Mouse (Mus musculus) cerebellum, adult (tissue): ENCODE results near the gene Eif4g1.
"Not testable (repeated sequence)": the region's sequence is repeated elsewhere in the genome, so short reads cannot be mapped to it uniquely, and the experiment has no call there.

Experiments
- ATAC-seq: cut with Nextera tagmentation; 2 replicates; pipeline ENCODE4 v1.9.2; 2017; ENCODE audit warnings: mild to moderate bottlenecking, moderate library complexity, mixed read lengths; ENCODE audit not compliant: insufficient number of reproducible peaks, low FRiP score, low TSS enrichment

Eif4g1 gene

GRCm38 (mm10) chr16:20668013-20668412, at the start of gene Eif4g1:
Eif4g1 (plus strand) TSS chr16:20668313.
- ATAC-seq, result not testable (repeated sequence)

GRCm38 (mm10) chr16:20619541-20620398, 48.3 kb upstream of the Eif4g1 start:
- ATAC-seq, result no peak

- ATAC-seq, result no peak
These were observed 47.7 kb upstream of the Eif4g1 start for GRCm38 (mm10) chr16:20620399-20620735.

GRCm38 (mm10) chr16:20620751-20621190, 47.3 kb upstream of the Eif4g1 start:
- no peak for ATAC-seq

GRCm38 (mm10) chr16:20621191-20621990, 46.7 kb upstream of the Eif4g1 start, which contains the start of gene Camk2n2:
Camk2n2 (minus strand) TSS chr16:20621287.
- ATAC-seq, result peak; percentile 54

- peak; percentile 69; the same call in 1 of the 2 replicates for ATAC-seq
These were observed 46.0 kb upstream of the Eif4g1 start for GRCm38 (mm10) chr16:20621991-20622685.

- no peak for ATAC-seq
These were observed 44.9 kb upstream of the Eif4g1 start for GRCm38 (mm10) chr16:20623211-20623610.

GRCm38 (mm10) chr16:20628871-20629391, 39.2 kb upstream of the Eif4g1 start:
- no peak for ATAC-seq

- peak; percentile 64; the same call in 1 of the 2 replicates for ATAC-seq
These were observed 38.1 kb upstream of the Eif4g1 start, which contains the start of gene Ece2 for GRCm38 (mm10) chr16:20629731-20630634. Ece2 (plus strand) TSS chr16:20629828.

GRCm38 (mm10) chr16:20637410-20637809, 30.7 kb upstream of the Eif4g1 start:
- ATAC-seq, result no peak

- no peak for ATAC-seq
These were observed 29.7 kb upstream of the Eif4g1 start for GRCm38 (mm10) chr16:20638367-20638766.

GRCm38 (mm10) chr16:20642161-20642560, 26.0 kb upstream of the Eif4g1 start:
- 0 out of 2 replicates have a peak, but pooled peaks have one; percentile 45 for ATAC-seq

GRCm38 (mm10) chr16:20643911-20644310, 24.2 kb upstream of the Eif4g1 start:
- no peak for ATAC-seq

- peak; percentile 92 for ATAC-seq
These were observed 16.8 kb upstream of the Eif4g1 start, which contains the start of gene Psmd2 for GRCm38 (mm10) chr16:20651076-20651946. Psmd2 (plus strand) TSS chr16:20651652.

- no peak for ATAC-seq
These were observed 16.2 kb upstream of the Eif4g1 start for GRCm38 (mm10) chr16:20651947-20652310.

GRCm38 (mm10) chr16:20653315-20653714, 14.8 kb upstream of the Eif4g1 start:
- no peak for ATAC-seq

- no peak for ATAC-seq
These were observed 10.5 kb upstream of the Eif4g1 start for GRCm38 (mm10) chr16:20657661-20658060.

- no peak for ATAC-seq
These were observed 2.2 kb downstream of the Eif4g1 start for GRCm38 (mm10) chr16:20670291-20670690.
